Mouse (Mus musculus) embryonic fibroblast, embryonic 13.5 days (primary cell): ENCODE measurements around the gene Hes5.

Source experiments
- CTCF ChIP-seq: IDR thresholded peaks from 2 replicates; pipeline ENCODE4 v1.5.1; 2011; ENCODE audit warnings: mild to moderate bottlenecking, control low read depth, low read length, moderate library complexity, borderline replicate concordance; ENCODE audit not compliant: insufficient read depth
- POLR2A ChIP-seq: IDR thresholded peaks from 2 replicates; pipeline ENCODE4 v1.6.1; 2011; ENCODE audit warnings: low read depth, mild to moderate bottlenecking, control low read depth, low read length, moderate library complexity

DNA sequence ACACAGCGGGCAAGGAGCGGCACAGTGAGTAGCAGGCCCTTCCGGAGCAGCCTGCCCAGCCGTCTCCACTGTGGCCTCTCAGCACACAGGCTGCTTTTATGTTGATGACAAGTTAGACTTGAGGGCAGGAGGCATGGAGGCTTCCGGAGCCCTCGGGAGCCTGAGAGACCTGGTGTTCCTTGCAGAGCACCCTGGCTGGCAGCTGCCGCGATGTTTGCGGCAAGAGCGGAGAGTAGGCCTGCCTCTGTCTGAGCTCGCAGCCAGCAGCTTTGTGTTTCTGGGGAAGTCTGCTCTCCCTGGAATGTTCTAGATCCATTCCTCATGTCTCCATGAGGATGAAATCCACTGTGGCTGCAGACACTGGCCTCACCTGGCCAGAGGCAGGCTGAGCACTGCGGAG lies 11.8 kb downstream of the Hes5 start:
- TF ChIP-seq CTCF, result no peak
- no peak for TF ChIP-seq POLR2A
